Mouse (Mus musculus) naive thymus-derived CD4-positive, alpha-beta T cell, adult 2 months (primary cell): ENCODE data around the gene Ppargc1a.
A peak's percentile ranks its signal among the peaks of the same experiment; 100 is the strongest.

Experiments used
- DNase-seq: peaks from one replicate; pipeline ENCODE4 v3.0.0-alpha.2; 2011; ENCODE audit warnings: low read depth

Gene Ppargc1a

GRCm38 (mm10) chr5:51567659-51568058 lies at the start of gene Ppargc1a:
Ppargc1a (minus strand) TSS chr5:51567726.
- DNase-seq = no peak

DNA sequence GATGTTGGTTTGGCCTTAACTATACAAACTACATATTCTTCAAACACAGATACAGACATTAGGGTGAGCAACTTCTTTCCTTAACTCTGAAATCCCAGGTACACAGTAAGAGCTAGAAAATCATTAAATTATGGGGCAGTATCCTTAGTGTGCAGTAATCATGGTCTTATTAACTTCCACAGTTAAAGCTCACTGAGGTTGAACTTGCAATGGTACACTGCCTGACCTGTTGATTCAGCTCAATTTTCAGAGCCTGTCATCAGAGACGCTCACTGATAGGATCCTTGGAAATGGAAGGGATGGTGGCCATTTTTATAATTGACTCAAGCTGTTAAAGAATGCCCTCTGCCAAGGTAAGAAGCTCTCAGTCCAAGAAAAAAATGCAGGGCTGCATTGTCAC lies 49.4 kb upstream of the Ppargc1a start:
- DNase-seq = no peak

GRCm38 (mm10) chr5:51612049-51612448 lies 44.5 kb upstream of the Ppargc1a start:
- DNase-seq = no peak

DNA sequence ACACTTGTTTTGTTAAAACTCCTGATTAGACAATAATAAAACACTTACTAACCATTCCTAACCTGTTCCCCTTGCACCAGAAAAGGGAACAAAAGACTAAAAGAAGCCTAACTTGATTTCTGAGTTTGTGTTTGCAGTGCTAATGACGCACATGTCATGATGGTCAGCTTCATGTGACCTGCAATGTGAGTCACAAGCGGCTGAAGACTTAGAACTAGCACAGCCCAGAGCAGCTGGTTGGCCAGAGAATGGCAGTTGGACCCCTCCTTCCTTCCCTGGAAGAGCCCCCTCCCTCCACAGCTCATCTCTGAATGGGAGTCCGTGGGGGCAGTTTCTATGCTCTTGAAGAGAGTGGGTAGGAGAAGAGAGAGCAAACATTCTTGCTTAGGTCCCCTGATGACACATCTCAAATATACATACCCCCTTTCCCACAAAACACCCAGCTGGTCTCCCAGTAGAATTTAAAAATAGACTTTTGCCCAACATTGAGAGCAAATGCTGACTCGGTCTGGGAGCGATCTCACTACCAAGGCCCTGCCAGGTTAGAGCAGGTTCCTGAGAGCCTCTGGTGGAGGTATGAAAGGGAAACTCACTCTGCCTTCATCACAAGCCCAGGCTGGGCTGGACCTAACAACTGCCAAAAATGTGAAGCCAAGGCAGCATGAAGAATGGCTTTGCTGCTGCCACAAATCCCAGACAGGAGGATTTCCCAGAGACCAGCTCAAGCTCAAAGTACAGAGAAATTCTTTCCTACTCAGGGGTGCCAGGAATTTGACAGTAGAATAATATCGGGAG lies 40.4 kb upstream of the Ppargc1a start:
- DNase-seq = no peak

DNA sequence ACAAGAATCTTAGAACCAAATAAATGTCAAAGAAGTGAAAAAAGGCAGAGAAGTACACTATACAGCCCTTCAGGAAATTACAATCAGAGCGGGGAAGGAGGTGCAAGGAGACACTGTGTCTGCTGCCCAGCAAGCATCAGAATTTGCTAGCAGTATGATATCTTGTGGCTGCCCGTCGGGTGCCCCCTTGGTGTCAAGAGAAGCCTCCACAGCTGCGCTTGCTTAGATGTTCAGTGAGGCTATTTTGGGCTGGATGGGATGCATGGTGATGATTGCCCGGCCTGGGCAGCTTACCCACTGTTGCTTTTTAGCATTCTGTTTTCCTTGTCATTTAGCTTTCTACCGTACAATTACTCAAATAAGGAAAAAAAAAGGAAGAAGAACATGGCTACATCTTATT lies 32.0 kb upstream of the Ppargc1a start:
- DNase-seq = no peak

DNA sequence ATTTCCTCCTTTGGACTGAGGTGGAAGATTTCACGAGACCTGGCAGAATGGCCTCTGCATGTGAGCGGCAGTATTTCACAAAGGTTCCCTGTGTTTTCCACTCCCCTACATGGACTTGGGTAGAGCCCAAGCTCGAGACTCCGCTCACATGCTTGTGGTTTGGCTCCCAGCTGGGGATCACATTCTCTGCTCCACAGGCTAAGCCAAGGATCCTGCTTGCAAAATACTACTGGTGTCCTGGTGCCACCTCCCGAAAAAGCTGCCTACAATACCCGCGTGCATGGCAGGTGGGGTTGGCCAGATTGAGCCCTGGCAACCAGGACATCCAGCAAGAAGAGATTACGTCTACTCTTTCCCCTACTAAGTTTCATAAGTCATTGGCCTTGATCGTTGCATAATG lies 28.1 kb upstream of the Ppargc1a start:
- no peak for DNase-seq

GRCm38 (mm10) chr5:51592206-51592605 lies 24.7 kb upstream of the Ppargc1a start:
- DNase-seq = no peak

DNA sequence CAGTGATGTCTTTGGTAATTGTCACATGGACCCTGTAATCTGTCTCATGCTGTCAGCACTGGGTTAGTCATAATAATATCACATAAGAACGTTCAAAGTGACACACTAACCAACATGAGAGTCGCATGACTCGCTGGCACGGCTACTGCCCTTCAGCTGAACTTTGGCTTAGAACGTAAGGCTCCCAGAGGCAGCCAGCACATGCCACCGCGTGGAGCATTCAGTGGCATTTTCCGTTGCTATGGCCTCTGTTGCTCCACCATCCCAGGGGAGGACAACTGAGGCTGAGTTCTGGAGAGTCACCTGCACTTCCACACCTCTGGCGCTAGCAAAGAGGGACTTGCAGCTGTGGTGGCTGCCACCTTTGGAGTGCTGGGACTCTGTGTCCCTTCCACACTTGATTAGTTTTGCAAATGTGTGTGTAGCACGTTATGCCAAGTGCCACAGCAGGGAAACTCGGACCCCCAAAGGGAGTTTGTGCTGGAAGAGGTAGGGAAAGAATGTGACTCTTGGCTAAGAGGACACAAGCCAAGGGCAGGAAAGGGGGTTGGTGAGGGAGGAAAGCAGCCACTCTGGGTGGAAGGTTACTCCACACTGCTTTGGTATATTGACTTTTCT lies 24.1 kb upstream of the Ppargc1a start:
- DNase-seq = no peak

DNA sequence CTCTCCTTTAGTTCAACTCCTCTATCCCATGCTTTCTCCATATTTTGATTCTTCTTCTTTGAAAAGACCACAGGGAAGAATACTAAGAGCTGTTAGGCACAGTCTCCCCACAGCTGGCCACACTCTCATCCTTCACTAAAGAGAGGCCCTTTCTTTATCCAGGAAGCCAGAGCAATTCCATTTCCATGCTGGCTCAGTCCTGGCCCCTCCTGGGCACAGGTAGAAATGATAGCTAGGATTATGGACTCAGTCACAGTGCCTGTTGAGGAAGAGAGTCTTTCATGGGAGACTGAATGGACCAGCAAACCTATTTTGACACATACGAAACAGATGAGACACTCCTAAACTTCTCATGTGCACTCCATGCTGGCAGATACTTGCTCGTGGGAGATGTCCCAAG lies 18.7 kb upstream of the Ppargc1a start:
- no peak for DNase-seq

- no peak for DNase-seq
These were observed 17.5 kb upstream of the Ppargc1a start for GRCm38 (mm10) chr5:51584987-51585386.

DNA sequence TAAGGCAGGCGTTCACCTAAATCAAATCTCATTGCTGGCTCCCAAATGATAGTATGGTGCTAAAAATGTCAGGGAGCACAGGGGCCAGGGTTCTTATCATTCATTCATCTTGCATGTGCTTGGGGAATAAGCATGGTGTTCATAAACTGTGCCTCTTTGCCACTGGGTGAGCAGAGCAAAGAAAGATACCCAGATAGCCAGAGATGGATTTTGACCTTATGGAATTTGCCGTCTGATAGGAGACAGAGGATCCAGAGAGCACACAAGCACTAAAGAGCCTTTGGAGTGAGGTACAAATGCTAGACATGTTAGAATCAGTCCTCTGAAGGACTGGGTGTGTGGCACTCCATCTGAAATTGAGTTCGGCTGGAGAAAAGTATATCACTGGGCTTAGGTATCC lies 16.7 kb upstream of the Ppargc1a start:
- no peak for DNase-seq

DNA sequence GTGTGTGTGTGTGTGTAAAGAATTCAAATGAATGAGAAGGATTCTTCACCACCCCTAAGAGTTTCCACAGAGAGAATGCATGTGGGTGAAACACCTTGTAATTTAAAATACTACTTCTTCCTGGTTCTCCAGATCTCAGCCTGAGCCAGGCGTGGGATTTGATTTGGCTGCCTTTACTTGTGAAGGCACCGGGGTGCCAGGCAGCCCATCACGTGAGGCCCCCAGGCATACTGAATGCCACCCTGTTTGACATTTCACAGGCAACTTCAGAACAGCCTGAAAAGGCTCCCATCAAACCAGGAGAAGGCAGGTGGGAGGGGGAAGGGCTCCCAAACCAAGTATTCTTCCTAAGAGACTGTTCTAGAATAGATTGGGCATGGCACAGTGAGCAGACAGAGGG lies 16.1 kb upstream of the Ppargc1a start:
- DNase-seq = no peak

DNA sequence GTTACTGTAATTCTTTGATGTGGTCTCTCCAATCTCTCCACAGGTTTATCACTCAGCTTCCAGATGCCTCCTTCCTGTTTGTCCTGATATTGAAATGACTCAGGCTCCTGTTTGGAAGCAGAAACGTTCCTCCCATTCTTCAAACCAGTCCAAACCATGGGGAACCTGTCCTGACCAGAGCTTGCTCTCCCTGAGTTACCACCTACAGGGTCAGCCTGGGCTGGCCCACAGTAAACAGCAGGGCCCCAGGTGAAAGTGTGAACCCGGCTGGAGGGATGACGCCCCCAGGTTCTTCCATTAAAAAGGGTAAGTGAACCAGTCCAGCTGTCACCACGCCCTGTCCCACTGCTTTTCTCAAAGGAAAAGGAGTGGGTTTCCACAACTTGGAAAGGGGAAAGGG lies 15.5 kb upstream of the Ppargc1a start:
- no peak for DNase-seq

GRCm38 (mm10) chr5:51582618-51583017 lies 15.1 kb upstream of the Ppargc1a start:
- no peak for DNase-seq

- DNase-seq = no peak
These were observed 10.1 kb upstream of the Ppargc1a start for GRCm38 (mm10) chr5:51577594-51577993.

DNA sequence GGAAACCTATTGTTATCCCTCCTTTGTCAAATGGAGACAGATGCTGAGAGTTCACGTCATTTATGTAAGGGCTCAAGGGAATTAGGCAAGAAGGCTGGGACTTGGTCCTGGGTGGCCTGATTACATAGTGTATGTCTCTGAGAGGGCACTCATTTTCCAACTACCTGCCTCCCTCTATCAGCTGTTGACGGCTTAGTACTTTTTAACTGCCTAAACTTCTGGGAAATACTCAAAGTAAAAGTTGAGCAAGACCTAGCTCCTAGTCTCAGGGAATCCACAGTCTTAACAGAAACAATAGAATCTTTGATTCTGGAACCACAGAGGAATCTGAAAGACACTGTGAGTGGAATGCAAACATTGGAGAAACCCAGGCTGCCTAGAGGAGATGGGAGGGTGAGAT lies 6.2 kb upstream of the Ppargc1a start:
- no peak for DNase-seq

GRCm38 (mm10) chr5:51568198-51568690 lies 718 bp upstream of the Ppargc1a start:
- DNase-seq = no peak

DNA sequence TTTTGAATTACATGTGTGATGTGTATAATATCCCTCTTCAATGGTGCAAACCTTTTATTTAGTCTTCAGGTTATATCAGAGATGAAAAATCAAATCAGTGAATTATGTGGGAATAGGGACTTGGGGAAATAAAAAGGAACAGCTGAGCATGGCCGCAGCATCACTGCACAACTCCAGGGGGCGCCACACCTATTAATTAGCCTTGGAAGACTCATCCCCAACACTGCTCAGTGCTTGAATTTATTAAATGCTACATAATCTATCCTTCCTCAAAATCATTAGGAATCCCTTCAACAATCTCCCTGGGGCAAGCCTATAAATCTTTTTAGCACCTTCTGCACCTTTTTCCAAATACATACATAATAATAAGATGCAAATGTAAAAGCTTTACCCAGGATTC lies 1.9 kb downstream of the Ppargc1a start:
- DNase-seq = no peak

DNA sequence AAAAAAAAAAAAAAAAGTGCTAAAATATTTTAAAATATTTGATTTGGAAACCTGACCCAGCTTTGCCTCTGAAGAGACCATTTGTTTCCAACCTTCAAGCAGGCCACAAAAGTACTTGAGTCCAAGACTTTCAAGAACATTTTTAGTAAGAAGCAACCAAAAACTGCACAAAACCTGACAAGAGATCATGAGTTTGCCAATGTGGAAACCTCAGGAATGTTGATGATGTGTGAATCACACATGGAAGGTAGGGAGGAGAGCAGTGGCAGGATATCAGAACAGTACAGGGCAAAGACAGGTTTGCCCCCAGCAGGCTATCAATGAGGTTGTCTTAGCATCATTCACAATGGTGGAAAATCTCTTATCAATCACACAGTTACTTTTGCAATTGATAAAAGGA lies 2.5 kb downstream of the Ppargc1a start:
- DNase-seq = no peak

DNA sequence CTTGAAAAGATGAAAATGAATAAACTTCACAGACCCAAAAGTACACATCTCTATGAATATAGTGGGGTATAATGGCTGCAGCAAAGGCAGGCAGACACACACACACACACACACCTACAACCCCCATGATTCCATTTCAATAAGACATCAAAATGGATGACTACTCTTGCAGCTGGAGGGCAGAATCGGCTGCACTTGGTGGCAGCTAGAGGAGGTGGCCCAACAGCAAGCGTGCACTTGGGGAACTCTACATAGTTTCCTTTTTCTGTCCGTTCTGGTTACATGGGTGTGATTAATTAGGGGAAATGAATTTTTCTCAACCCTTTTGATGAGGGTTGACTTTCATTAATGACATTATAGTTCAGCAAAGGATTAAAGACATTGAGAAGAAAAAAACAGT lies 4.0 kb downstream of the Ppargc1a start:
- no peak for DNase-seq

GRCm38 (mm10) chr5:51557607-51558278 lies 9.8 kb downstream of the Ppargc1a start:
- no peak for DNase-seq

DNA sequence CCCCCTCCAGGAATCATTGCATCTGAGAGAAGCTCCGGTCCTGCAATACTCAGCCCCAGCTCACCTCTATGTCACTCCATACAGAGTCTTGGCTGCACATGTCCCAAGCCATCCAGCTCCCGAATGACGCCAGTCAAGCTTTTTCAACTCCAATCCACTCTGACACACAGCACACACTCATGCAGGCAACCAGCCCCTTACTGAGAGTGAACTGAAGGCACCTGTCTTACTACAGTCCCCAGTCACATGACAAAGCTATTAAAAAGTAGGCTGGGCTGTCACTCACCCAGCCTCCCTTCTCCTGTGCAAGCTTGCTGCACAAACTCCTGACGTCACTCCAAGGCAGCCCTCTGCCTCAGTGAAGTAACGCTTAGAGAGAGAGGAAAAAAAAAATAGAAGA lies 13.9 kb downstream of the Ppargc1a start:
- DNase-seq = peak; percentile 27

DNA sequence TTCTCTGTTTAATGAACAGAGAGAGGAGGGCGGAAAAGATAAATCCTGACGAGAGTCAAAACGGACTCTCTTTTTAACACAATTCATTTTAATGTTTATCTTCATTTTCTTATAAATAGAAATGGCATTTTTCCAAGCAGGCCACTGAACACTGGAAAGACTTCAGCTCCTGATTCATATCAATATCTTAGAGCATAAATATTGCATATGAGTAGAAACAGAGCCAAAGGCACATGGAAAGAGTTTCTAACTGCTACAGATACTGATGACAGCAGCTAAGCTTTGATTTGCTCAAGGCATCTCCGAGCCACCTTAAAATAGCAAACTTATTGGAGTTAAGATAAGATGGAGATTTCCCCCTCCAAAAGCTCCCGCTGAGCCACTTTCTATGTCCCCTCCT lies 14.3 kb downstream of the Ppargc1a start:
- peak; percentile 5 for DNase-seq
